Mouse (Mus musculus) embryonic stem cell, embryonic (primary cell): Measurements from ENCODE around the gene Acadvl.

Experiments used
- CTCF ChIA-PET, 4 experiments: fragments of 300-600 bp in 2 of 4; fragments of 350-600 bp in 2 of 4; sonication (Branson Sonifier 250); formaldehyde crosslinking; loops; one replicate each; lab custom pipeline; 2022; ENCODE audit warnings: inconsistent platforms in 2 of 4; lab: Charles Lee
- POLR2A ChIA-PET, 4 experiments: fragments of 300-600 bp in 2 of 4; fragments of 350-600 bp in 2 of 4; sonication (Branson Sonifier 250); formaldehyde crosslinking; loops; one replicate each; lab custom pipeline; 2022; ENCODE audit warnings: antibody characterized with exemption in 4 of 4, inconsistent platforms in 1 of 4; lab: Charles Lee

The Acadvl gene

DNA sequence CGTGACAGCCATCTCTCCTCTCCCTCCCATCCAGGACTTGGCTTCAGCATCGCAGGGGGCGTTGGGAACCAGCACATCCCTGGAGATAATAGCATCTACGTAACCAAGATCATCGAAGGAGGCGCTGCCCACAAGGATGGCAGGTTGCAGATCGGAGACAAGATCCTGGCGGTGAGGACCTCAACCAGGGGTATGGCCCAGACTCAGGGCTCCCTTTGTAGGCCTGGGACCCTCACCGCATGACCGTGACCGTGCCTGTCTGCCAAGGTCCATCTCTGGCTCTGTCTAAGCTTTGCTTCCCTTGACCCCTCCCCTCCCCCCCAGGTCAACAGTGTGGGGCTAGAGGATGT lies 16.1 kb upstream of the Acadvl start:
- ChIA-PET POLR2A (interaction anchor here in 1 of 4 experiments (1.0 kb wide), 1 partner anchor 10 kb away, joined by 3 read pairs; no protein-coding TSS in a partner anchor), CTCF (interaction anchor here in 1 of 4 experiments (0.6 kb wide), 1 partner anchor 24 kb away, joined by 5 read pairs; no protein-coding TSS in a partner anchor)

DNA sequence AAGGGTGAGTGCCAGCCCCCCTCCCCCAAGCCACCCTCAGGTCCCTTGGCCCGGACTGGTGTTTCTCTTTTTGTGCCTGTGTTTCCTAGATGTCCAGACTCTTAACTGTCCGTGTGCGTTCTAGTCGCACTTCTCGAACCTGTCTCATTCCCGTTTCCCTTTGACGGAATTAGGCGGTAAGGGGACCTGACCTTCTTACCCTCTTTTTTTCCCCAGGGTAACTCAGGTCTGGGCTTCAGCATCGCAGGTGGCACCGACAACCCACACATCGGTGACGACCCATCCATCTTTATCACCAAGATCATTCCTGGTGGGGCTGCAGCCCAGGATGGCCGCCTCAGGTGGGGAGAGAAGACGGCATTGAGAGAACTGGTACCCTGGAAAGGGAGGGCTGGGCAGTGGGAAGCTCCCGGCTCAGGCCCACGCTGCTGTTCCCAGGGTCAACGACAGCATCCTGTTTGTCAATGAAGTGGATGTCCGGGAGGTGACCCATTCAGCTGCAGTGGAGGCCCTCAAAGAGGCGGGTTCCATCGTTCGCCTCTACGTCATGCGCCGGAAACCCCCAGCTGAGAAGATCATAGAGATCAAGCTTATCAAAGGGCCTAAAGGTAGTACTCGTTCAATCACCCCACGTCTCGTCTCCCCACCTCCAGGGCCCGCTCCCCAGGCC lies 15.6 kb upstream of the Acadvl start:
- ChIA-PET CTCF (interaction anchor here in 1 of 4 experiments (0.6 kb wide), 1 partner anchor 24 kb away, joined by 5 read pairs; no protein-coding TSS in a partner anchor), POLR2A (interaction anchor here in 2 of 4 experiments (0.7 to 1.1 kb wide), 4 partner anchors 10 to 846 kb away, joined by 3 to 4 read pairs (median 3); partner anchors contain the start of gene Slc16a13 (in 1 of the 2))

DNA sequence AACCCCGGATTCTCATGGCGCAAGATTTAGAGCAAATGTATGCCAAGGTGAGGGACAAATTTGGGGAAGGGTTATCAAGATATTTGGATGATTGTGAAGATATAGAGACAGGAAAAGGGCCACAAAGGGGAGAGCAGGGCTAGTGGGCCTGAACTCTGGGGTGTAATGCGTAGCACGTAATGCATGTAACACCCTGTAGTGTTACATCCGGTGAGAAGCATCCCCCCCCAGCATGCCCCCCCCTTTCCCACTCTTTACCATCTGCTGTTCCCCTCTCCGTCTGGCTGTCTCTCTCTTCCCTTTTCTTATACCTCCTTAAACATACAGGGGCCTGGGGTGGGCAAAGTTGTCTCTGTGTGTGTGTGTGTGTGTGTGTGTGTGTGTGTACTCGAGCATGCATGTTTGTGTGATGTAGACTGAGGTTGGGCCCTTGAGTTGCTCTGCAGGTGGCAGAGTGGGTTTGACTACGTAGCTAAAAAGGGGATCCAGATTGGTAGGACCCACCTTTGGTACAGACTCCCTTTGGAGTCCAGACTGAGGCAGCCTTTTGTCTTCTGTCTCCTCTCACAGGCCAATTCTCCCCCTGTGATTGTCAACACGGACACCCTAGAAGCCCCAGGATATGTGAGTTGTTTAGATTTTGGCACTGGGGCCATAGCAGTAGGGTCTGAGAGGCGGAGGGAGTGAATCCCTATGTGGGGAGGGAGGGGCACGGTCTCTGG lies 14.8 kb upstream of the Acadvl start:
- ChIA-PET CTCF (interaction anchor here in 1 of 4 experiments (0.6 kb wide), 1 partner anchor 171 kb away, joined by 3 read pairs; no protein-coding TSS in a partner anchor), POLR2A (interaction anchor here in 3 of 4 experiments (0.7 to 1.8 kb wide), 7 partner anchors 14 to 845 kb away, joined by 3 to 8 read pairs (median 3); partner anchors contain the start of gene Slc16a13 (in 1 of the 3))

DNA sequence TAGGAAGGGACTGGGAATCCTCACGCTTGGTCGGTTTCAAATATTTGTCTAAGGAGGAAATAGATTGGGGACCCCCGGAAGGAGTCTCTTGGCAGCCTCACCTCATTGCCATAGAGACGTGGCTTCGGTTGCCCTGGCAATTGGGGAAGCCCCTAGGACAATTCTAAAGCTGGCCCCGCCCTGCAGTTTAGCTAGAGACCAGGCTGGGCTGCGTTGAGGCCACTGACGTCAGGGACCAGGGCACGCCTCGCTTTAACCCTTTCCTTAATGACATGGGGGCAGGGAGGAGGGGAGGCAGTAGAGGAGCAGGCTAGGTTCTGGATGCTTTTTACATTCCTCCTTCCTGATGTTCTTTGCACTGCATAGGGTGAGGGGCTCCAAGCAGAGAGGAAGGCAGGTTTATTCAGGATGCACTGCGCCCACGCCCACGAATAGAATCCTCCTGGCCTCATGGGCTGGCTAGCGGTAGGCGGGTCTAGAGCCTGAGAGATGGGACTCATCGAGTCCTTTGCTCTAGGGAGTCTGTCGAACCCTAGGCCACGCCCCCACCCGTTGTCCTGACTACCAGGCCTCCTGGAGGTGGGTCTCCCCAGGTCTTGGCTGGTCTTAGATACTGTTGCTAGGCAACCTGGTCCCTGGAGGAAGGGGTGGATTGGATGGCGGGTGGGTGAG lies 14.1 kb upstream of the Acadvl start:
- CTCF ChIA-PET = interaction anchor here in 2 of 4 experiments (0.5 to 0.6 kb wide), 3 partner anchors 27 to 396 kb away, joined by 3 to 6 read pairs (median 3); partner anchors contain the start of gene Fxr2 (in 1 of the 2)
- POLR2A ChIA-PET = interaction anchor here in 2 of 4 experiments (0.8 to 1.8 kb wide), 7 partner anchors 11 to 191 kb away, joined by 3 to 8 read pairs (median 3); partner anchors contain the start of gene Slc16a13 (in 1 of the 2)

DNA sequence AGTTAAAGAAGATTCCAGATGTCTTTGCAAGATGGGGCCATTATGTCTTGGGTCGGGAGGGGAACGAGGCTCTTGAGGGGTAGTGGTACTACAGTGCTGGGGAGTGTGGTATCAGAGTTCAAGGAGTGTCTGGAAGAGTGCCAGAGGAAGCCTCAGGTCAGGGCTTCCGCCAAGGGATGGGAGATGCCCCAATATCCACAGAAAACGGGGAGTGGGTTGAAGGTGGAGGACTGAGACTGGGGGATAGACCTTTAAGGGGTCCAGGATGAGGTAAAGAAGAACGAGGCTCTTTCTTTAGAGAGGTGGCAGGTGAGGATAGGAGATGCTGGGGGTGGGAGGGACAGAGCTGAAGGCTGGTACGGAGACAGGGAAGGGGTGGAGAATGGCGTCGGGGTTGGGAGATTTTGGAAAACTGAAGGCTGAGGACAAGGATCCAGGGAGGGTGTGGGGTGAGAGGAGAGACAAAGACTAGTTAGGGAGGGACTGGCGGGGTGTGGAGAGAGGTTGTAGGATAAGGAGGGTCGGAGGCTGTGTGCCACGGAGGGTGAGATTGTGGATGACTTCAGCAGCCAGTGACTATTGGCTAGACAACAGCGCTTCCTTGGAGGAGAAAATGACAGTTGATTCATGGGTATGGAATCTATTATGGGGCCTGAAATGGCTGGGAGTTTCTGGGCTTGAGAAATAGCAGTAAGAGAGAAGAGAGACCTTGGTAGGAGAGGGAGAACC lies 13.4 kb upstream of the Acadvl start:
- ChIA-PET CTCF (interaction anchor here in 1 of 4 experiments (0.6 kb wide), 1 partner anchor 396 kb away, joined by 3 read pairs; the partner anchor contains the start of gene Fxr2), POLR2A (interaction anchor here in 2 of 4 experiments (0.8 to 1.8 kb wide), 6 partner anchors 12 to 31 kb away, joined by 3 to 8 read pairs (median 3); no protein-coding TSS in a partner anchor)

DNA sequence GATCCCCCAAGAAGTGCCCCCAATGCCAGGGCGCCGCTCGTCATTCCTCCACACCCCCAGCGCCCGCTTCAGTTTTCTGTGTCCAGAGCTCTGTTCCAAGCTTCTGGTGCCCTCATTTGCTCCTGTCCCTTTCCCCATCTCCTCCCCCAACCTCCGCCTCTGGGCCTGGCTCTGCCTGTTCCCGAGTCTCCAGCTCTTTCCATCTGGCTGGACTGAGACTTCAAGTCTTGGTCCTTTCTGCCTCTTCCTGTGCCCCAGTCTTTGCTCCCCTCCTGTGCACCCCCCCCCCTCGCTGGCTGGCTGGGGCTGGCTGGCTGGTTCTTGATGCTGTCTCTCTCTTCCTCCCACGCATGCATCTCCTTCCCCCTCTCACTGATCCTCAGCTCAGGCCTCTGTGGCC lies 12.2 kb upstream of the Acadvl start:
- POLR2A ChIA-PET = interaction anchor here (0.5 to 1.6 kb wide), 15 partner anchors 13 to 328 kb away, joined by 3 to 9 read pairs (median 5); partner anchors contain the start of genes Dvl2 (in 2 of the 4), Asgr1 (in 1 of the 4) and Eif5a (in 1 of the 4)
- CTCF ChIA-PET = interaction anchor here in 3 of 4 experiments (0.6 to 1.7 kb wide), 7 partner anchors 27 to 399 kb away, joined by 3 to 6 read pairs (median 3); partner anchors contain the start of gene Dvl2 (in 1 of the 3)

DNA sequence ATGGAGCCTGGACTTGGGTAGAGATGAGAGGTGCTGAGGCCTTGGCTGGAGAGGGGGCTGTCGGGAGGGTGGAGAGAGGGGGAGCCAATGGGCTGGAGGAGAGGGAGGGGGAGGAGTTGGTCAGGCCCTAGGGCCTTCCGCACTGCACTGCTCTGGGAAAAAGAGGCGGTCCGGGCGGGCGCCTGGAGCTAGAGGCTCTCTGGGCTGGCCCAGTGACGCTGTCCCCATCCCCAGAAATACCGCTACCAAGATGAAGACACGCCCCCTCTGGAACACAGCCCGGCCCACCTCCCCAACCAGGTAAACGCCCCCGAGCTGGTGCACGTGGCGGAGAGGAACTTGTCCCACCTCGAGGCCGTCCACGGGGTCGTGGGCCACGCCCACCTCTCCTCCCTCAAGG lies 11.5 kb upstream of the Acadvl start:
- ChIA-PET CTCF (interaction anchor here in 3 of 4 experiments (0.6 to 1.7 kb wide), 7 partner anchors 17 to 398 kb away, joined by 3 to 6 read pairs (median 4); partner anchors contain the start of gene Dvl2 (in 1 of the 3)), POLR2A (interaction anchor here in 3 of 4 experiments (0.5 to 1.8 kb wide), 17 partner anchors 11 to 704 kb away, joined by 3 to 9 read pairs (median 4); partner anchors contain the start of genes Acadvl (in 2 of the 3), Dvl2 (in 2 of the 3), 0610010K14Rik (in 1 of the 3) and Asgr1 (in 1 of the 3))

DNA sequence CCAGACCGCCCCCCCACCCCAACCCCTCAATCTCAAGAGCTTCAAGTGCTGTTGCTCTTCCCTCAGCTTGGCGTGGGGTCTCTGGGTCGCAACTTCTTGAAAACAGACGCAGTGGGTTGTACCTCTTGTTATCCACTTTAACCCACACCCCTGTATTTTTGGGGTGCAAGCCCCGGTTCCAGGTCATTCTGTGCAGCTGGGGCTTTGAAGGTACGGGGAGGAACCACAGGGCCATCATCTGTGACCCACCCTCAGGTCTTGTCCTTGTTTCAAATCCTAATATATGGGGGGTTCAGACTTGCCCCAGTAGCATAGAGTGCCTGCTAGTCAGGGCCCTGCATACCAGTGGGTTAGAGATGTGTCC lies 8.9 kb upstream of the Acadvl start:
- CTCF ChIA-PET = no interaction called here
- POLR2A ChIA-PET = interaction anchor here in 1 of 4 experiments (0.6 kb wide), 1 partner anchor 318 kb away, joined by 4 read pairs; no protein-coding TSS in a partner anchor

DNA sequence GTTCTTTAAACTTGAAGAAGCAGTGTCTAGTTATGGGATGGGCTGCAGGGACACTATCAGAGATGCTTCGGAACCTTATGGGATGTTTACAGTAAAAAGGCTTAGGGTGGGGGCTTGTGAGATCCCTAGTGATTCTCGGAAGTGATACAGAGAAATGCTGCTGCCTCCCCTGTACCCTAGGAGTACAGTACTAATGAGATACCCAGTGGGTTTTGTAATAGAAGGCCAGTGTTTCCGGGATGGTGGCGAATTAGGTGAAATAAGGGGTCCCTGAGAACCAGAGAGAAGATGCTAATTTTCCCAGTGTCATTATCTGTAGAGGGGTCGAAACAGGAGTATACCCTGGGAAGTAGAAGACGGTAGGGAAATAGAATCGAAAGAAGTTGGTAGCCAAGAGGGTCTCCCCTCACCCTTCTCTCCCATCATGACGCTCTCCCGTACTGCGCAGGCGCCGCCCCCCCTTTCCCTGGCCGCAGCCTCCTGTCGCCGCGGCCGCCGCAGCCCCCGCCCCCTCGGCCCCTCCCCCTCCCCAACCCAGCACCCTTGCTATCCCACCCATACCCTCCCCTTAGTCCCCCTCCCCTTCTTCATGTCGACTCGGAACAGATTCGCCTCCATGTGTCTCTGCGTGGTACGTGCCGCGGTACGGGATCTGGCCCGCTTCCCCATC lies 8.4 kb upstream of the Acadvl start:
- ChIA-PET CTCF (no interaction called here), POLR2A (interaction anchor here in 1 of 4 experiments (0.6 kb wide), 1 partner anchor 318 kb away, joined by 4 read pairs; no protein-coding TSS in a partner anchor)

DNA sequence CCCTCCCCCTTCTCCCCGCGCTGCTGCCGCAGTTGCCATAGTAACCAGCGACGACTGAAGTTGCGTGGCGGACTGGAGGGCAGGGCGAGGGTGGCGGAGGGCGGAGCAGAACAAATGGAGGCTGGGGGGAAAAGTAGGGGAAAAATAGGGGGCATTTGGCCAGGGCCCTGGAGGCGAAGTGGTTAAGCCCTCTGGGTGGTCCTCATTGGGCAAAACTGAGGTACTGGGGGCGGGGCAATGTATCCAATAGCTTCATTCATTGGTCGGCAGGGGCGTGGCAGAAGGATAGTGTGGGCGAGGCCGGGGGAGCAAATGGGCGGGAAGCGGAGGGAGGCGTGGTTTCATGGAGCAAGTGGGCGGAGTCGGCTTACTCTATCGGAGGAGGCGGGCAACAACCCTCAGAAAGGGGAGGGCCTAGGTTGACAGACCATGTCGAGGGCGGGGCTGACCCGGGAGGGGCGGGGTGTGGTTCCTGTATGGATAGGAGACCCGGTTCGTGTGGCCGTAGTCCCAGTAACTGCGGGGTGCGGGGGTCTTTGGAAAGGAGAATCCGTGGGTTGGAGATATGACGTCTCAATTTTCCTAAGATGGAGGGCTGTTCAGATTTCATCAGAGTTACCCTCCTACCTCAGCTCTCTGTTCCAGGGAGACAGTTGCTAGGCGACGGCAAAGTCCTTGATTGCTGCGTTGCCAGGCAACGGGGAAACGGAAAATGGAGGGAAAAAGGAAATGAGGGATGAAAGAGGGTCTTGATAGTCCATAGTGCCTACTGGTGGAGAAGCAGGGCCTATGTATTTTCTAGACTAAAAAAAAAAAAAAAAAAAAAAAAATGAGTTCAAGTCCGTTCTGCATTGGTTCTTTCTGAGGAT lies 6.3 kb upstream of the Acadvl start:
- CTCF ChIA-PET = interaction anchor here (0.6 to 1.5 kb wide), 27 partner anchors 11 to 410 kb away, joined by 3 to 22 read pairs (median 4); partner anchors contain the start of genes Slc16a11 (in 2 of the 4), Cldn7 (in 1 of the 4), Dvl2 (in 1 of the 4) and Eif5a (in 1 of the 4)

DNA sequence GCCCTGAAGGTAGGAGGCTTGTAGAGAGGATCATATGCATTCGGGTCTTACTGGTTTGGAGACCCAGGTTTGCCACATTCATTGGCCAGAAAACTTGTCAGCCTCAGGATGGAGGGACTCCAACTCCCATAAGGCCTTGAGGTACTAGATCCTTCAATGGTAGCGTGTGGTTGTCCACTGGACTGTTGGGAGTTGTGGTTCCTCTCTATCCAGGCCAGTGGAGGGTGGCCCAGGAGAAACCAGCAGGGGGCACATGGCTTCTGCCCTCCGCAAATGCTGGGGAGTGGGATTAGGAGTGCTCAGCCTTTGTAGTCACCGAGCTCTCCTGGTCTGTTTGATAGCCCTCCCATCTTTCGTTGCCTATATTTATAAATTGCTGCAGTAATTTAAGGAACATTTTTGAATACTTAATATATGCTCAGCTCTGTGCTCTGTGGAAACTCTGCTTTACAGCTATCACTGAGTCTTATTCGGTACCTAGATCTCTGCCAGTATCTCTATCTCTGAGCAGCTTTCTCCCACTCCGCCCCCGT lies 5.6 kb upstream of the Acadvl start:
- ChIA-PET CTCF (interaction anchor here (0.6 to 1.5 kb wide), 22 partner anchors 10 to 411 kb away, joined by 3 to 22 read pairs (median 4); partner anchors contain the start of genes Slc16a11 (in 2 of the 4), Cldn7 (in 1 of the 4), Dvl2 (in 1 of the 4) and Tmem102 (in 1 of the 4)), POLR2A (interaction anchor here (0.5 to 14.9 kb wide), 50 partner anchors 8 to 911 kb away, joined by 3 to 151 read pairs (median 4); partner anchors contain the start of genes Ctdnep1 (in 3 of the 4), Dvl2 (in 3 of the 4), Eif5a (in 3 of the 4) and Slc2a4 (in 2 of the 4))

More for the DNA sequence above, 6.3 kb upstream of the Acadvl start:
- POLR2A ChIA-PET = interaction anchor here (0.5 to 14.9 kb wide), 56 partner anchors 8 to 911 kb away, joined by 3 to 151 read pairs (median 4); partner anchors contain the start of genes Ctdnep1 (in 3 of the 4), Dvl2 (in 3 of the 4), Eif5a (in 3 of the 4) and Slc2a4 (in 2 of the 4)

DNA sequence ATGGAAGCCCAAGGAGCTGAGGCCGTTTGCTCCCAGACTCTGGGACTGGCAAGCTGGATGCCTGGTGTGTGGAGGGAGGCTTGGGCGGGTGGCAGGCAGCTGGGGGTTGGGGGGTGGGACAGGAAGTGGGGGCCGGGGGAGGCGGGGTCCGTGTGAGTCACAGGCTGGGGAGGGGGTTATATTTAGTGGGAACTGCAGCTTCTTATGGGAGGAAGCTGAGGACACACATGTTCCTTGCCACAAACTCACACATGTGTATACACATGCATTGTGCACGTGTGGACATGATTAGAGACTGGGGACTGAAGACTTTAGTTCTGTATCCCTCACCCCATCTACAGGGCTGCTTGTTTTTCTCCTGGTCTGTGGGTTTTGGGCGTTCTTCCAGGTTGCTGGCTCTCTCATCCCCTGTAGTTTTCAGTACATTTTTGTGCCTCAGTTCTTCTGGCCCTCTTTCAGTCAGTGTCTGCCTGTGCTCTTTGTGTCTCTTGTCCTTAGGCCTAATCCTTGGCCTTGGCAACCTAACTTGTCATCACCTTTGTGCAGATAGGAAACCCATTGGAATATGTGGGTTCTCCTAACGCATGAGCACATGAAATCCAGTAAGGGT lies 4.9 kb upstream of the Acadvl start:
- POLR2A ChIA-PET = interaction anchor here in 2 of 4 experiments (0.6 to 14.9 kb wide), 14 partner anchors 9 to 271 kb away, joined by 3 to 151 read pairs (median 7); partner anchors contain the start of genes Ctdnep1 (in 2 of the 2), Dvl2 (in 2 of the 2), Eif5a (in 1 of the 2) and Elp5 (in 1 of the 2)
- CTCF ChIA-PET = interaction anchor here in 2 of 4 experiments (0.7 to 1.5 kb wide), 6 partner anchors 12 to 696 kb away, joined by 3 to 13 read pairs (median 5); partner anchors contain the start of genes Dvl2 (in 1 of the 2), Slc16a11 (in 1 of the 2) and Trappc1 (in 1 of the 2)

DNA sequence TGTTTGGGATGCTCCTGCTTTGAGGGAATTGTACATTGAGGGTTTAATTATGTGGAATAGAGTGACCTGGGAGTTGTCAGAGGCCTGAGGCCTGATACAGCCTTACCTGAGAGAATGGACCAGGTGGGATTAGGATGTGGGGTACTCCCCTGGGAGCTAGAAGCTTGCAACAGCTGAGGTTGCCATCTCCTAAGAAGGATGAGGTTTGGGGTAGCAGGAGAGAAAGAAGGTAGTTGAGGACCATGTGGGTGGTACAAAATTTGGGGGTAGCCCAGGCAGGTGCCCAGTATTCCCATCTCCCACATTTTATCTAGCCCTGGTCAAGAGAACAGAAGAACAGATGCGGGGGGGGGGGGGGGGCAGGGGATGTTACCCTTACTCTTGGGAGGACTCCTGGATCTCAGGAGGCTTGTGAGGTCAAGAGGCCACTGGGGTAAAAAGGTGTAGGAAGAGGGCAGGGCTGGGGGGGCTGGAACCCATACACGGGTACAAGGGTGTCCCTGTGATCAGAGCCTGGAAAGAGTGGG lies 4.3 kb upstream of the Acadvl start:
- ChIA-PET CTCF (interaction anchor here in 1 of 4 experiments (0.7 kb wide), 1 partner anchor 696 kb away, joined by 4 read pairs; the partner anchor contains the start of gene Trappc1), POLR2A (interaction anchor here in 2 of 4 experiments (0.6 to 14.9 kb wide), 8 partner anchors 8 to 272 kb away, joined by 3 to 151 read pairs (median 13); partner anchors contain the start of genes Ctdnep1 (in 2 of the 2), Dvl2 (in 2 of the 2) and Phf23 (in 1 of the 2))
